Mouse (Mus musculus): ENCODE data around the gene Car4.

DNA sequence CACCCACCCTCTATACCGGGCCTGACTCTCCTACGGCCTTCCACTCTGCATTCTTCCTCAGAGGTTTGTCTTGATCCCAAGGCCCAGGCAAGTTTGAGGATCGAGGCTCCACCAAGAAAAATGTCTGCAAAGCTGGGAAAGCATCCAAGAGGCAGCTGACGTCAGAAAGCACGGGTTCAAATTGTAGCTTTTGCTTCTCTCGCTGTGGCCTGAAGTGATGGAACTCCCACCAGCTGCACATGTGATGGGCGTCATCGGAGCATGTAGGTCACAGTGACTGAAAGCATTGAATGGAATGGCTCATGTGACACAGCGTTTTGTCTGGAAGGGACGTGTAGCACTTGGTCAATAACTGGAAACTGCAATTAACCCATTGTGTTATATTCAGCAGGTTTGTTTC is 17.4 kb upstream of the Car4 start:
- TF ChIP-seq CTCF (IDR thresholded peaks at IDR 0.05; ENCODE audit: low read depth): no peak
- TF ChIP-seq EP300 (IDR thresholded peaks at IDR 0.05; ENCODE audit: low read depth): no peak
